ENCODE assay signal across 17 mouse cellular contexts in genomic region chr12:95520008-95520407, GRCm38 (mm10).
"Had no signal": no experiment of that assay in that cellular context is flagged by ENCODE, and none has a peak within 500 bp of the region (broad histone marks: within the 10 kb centered on the region; RNA-seq: fewer than 3 reads in every experiment).

No protein-coding gene starts in this region.

- H3K9ac ChIP-seq: lung, embryonic 14.5 days; midbrain, embryonic 12.5 days; neural tube, embryonic 13.5 days; neural tube, embryonic 15.5 days; stomach, embryonic 15.5 days had no signal

- H3K4me3 ChIP-seq: midbrain, embryonic 10.5 days; midbrain, embryonic 12.5 days; myocyte; neural tube, embryonic 13.5 days; neural tube, embryonic 15.5 days; stomach, embryonic 15.5 days had no signal

- DNase-seq: lung, adult 18-20 months; lung, embryonic 14.5 days; lung, postnatal 4 days; midbrain, embryonic 14.5 days; retina, postnatal 1 day; right cerebral cortex, adult 18-20 months; right cerebral cortex, postnatal 14 days; thymus, adult 2 months; thymus, postnatal 36 days had no signal

- H3K27me3 ChIP-seq: midbrain, embryonic 12.5 days; neural tube, embryonic 13.5 days; neural tube, embryonic 15.5 days; stomach, embryonic 15.5 days had no signal

- H3K36me3 ChIP-seq: midbrain, embryonic 10.5 days; midbrain, embryonic 12.5 days; neural tube, embryonic 13.5 days; neural tube, embryonic 15.5 days; stomach, embryonic 15.5 days had no signal

- H3K4me1 ChIP-seq: midbrain, embryonic 10.5 days; midbrain, embryonic 12.5 days; neural tube, embryonic 13.5 days; neural tube, embryonic 15.5 days; stomach, embryonic 15.5 days had no signal

- ATAC-seq: midbrain, embryonic 16.5 days had no signal

- H3K27ac ChIP-seq: midbrain, embryonic 10.5 days; midbrain, embryonic 12.5 days; neural tube, embryonic 13.5 days; neural tube, embryonic 15.5 days; stomach, embryonic 15.5 days; stomach, postnatal 0 days had no signal

- H3K4me2 ChIP-seq: lung, embryonic 14.5 days; midbrain, embryonic 12.5 days; neural tube, embryonic 13.5 days; neural tube, embryonic 15.5 days; stomach, embryonic 15.5 days had no signal

- H3K9me3 ChIP-seq: midbrain, embryonic 10.5 days; midbrain, embryonic 12.5 days; neural tube, embryonic 13.5 days; neural tube, embryonic 15.5 days; stomach, embryonic 15.5 days had no signal
